Mouse (Mus musculus) gastrocnemius, adult 2 months (tissue): ENCODE measurements around the gene Gm9844. TPM values are rescaled to one million over a fixed set of nuclear protein-coding genes. Genes with fewer than 3 reads are reported as not detected.
"Not testable (repeated sequence)": the region's sequence is repeated elsewhere in the genome, so short reads cannot be mapped to it uniquely, and the experiment has no call there.

Experiments
- DNase-seq: peaks from one replicate; pipeline ENCODE4 v3.0.0; 2022
- H3K27ac ChIP-seq: fragments of 200-600 bp; 2 replicates; pipeline ENCODE4 v1.8.1; 2022; ENCODE audit warnings: mild to moderate bottlenecking
- H3K4me3 ChIP-seq: fragments of 200-600 bp; 2 replicates; pipeline ENCODE4 v1.8.1; 2022; ENCODE audit warnings: mild to moderate bottlenecking, moderate library complexity
- CTCF ChIP-seq: fragments of 200-600 bp; IDR thresholded peaks from 2 replicates; pipeline ENCODE4 v1.8.1; 2022; ENCODE audit warnings: antibody characterized with exemption, mild to moderate bottlenecking, moderate library complexity
- intact Hi-C: fragments of 180-260 bp; cut with DNase I; formaldehyde crosslinking; loops from one replicate; pipeline ENCODE4 v1.15.1; 2025
- total RNA-seq, 2 experiments: library from RNA; stranded (reverse); gene quantifications; 2 replicates each; pipeline ENCODE4 v1.2.3; 2021

Gene Gm9844
- total RNA-seq, 2 experiments from 2014 or later: not detected

- no peak for DNase-seq
Observed at GRCm38 (mm10) chr7:24891241-24892124, 29.5 kb downstream of the Gm9844 start.

DNA sequence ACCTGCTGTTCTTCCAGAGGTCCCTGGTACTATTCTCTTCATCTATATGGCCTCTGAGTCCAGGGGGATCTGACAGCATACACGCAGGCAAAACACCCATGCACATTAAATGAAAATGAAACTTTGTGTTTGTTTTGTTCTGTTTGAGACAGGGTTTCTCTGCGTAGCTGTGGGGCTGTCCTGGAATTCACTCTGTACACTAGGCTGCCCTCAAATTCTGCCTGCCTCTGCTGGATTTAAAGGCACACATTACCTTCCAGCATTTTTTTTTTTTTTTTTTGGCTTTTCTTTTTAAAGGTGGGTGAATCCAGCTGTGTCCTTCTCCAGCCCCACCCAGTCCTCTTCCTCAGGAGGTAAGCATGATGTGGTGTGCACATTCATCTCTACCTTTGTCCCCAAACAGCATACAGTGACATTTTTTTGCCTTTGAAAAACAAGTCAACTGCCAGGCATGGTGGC is 30.1 kb downstream of the Gm9844 start:
- no peak for DNase-seq
- no peak for TF ChIP-seq CTCF
- Histone ChIP-seq H3K4me3 (no peak overlapping the region), H3K27ac (no peak overlapping the region)
- intact Hi-C loops: no loop called here

More at GRCm38 (mm10) chr7:24891241-24892124, 29.5 kb downstream of the Gm9844 start:
- intact Hi-C loops: loop anchor here (2.0 kb wide), 1 partner anchor 13 kb away; no protein-coding TSS in a partner anchor
- no peak overlapping the region for H3K27ac ChIP-seq
- TF ChIP-seq CTCF: no peak
- H3K4me3 ChIP-seq: no peak overlapping the region

DNA sequence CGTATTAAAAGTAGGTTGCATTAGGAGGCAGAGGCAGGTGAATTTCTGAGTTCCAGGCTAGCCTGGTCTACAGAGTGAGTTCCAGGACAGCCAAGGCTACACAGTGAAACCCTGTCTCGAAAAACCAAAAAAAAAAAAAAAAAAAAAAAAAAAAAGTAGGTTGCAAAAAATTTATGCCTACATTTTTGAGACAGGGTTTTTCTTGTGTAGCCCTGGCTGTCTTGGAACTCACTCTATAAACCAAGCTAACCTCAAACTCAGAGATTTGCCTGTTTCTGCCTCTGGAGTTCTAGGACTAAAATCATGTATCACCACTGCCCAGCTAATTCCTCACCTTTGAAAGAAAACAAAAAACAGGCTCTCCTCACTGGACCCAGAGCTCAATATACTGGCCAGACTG is 33.7 kb downstream of the Gm9844 start:
- DNase-seq, H3K27ac ChIP-seq, H3K4me3 ChIP-seq, intact Hi-C loops: not testable (repeated sequence)

GRCm38 (mm10) chr7:24896269-24896668 is 34.3 kb downstream of the Gm9844 start:
- intact Hi-C loops: no loop called here
- no peak overlapping the region for H3K27ac ChIP-seq
- TF ChIP-seq CTCF: no peak
- H3K4me3 ChIP-seq: no peak overlapping the region
- DNase-seq: no peak

GRCm38 (mm10) chr7:24897224-24897623 is 35.2 kb downstream of the Gm9844 start, which contains the start of gene Cd79a:
Cd79a (plus strand) TSS chr7:24897381.
- TF ChIP-seq CTCF: no peak
- no peak for DNase-seq
- Histone ChIP-seq H3K4me3 (no peak within 1 kb of the TSS), H3K27ac (no peak within 1 kb of the TSS)
- intact Hi-C loops: no loop called here

DNA sequence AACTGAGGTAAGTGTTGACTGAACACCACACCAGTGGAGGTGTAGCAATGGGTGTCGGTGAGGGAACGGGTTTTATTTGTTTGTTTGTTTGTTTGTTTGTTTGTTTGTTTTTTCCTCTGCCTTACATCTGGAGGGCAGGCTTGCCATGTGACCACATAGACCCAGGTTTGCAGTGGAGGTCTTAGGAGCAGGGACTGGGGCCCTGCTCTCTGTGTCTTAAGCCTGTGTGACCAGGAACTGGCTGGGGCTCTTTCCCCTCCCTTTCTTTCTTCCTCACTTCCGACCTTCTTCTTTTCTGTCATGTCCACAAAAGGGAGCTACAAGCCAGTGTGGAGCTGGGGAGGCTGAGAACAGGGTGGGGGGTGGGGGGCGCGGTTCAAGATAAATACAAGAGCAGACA is 35.9 kb downstream of the Gm9844 start:
- DNase-seq: no peak
- H3K4me3 ChIP-seq: no peak overlapping the region
- H3K27ac ChIP-seq: no peak overlapping the region
- no peak for TF ChIP-seq CTCF
- intact Hi-C loops: no loop called here

- TF ChIP-seq CTCF: no peak
- intact Hi-C loops: loop anchor here (5.0 kb wide), 1 partner anchor 176 kb away; no protein-coding TSS in a partner anchor
- DNase-seq: no peak
- Histone ChIP-seq H3K4me3 (no peak overlapping the region), H3K27ac (no peak overlapping the region)
Observed at GRCm38 (mm10) chr7:24901114-24901513, 39.1 kb downstream of the Gm9844 start.

DNA sequence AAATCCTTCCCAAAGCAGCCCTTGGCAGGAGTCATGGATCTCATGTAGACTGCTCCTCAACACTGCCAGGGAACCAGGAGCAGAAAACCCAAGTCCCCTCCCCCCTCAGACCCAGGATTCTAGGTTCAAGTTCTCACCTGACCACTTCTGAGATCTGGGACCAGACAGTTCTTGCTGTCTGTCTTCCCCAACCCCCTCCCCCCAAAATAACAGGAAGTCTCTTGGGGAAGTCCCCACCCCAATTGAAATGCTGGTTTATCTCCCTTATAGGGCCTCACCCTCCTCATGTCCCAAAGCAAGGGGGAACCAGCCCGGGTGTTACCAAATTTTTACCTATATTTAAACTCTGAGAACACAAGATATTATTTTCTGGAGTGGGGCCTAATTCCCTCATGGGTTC is 39.8 kb downstream of the Gm9844 start:
- DNase-seq: no peak
- peak overlapping the region; percentile 93 for H3K4me3 ChIP-seq
- no peak for TF ChIP-seq CTCF
- intact Hi-C loops: loop anchor here (5.0 kb wide), 1 partner anchor 175 kb away; no protein-coding TSS in a partner anchor
- peak overlapping the region; percentile 92; the same call in 1 of the 2 replicates for H3K27ac ChIP-seq

DNA sequence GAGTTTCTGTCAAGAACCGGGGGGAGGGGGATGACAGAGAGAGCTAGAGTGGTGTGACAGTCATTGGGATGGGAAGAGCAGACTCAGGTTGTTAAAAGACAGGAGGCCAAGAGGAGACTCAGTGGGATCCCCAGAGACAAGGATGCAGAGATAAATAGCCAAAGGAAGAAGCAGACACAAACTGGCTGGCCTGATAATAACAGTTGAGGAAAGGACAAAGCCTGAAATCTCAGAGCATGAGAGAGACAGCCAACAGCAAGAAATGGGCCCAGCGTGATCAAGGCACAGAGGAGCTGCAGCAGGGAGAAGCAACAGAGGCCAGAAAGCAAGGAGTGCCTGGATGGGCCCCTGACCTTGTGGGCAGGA is 40.2 kb downstream of the Gm9844 start:
- Histone ChIP-seq H3K4me3 (peak overlapping the region; percentile 93), H3K27ac (peak overlapping the region; percentile 92)
- intact Hi-C loops: loop anchor here (5.0 kb wide), 1 partner anchor 175 kb away; no protein-coding TSS in a partner anchor
- TF ChIP-seq CTCF: no peak
- DNase-seq: no peak

GRCm38 (mm10) chr7:24902630-24903443 is 40.8 kb downstream of the Gm9844 start, which contains the start of gene Arhgef1:
Arhgef1 (plus strand) TSS chr7:24902912.
- Histone ChIP-seq H3K27ac (peak within 1 kb of the TSS; percentile 92), H3K4me3 (peak within 1 kb of the TSS; percentile 93)
- intact Hi-C loops: loop anchor here (5.0 kb wide), 1 partner anchor 174 kb away; no protein-coding TSS in a partner anchor
- DNase-seq: peak; percentile 84
- TF ChIP-seq CTCF: no peak

DNA sequence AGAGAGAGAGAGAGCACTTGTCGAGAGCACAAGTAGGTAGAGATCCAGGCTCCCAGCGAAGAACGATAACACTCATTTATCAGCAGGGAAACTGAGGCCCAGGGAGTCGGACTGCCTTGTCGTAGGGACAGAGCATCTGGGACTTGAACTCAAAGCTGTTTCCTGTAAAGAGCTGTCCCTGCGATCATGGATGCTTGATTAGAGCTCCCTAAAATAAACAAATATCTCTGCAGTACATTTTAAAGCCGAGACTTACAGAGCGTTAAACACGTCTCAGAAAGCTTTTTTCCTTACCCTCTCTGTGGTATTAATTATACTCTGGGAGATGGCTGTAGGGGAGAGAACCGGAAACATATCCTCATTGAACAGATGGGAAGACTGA is 41.4 kb downstream of the Gm9844 start:
- peak overlapping the region; percentile 93 for H3K4me3 ChIP-seq
- TF ChIP-seq CTCF: no peak
- intact Hi-C loops: loop anchor here (5.0 kb wide), 1 partner anchor 174 kb away; no protein-coding TSS in a partner anchor
- no peak for DNase-seq
- peak overlapping the region; percentile 92 for H3K27ac ChIP-seq

DNA sequence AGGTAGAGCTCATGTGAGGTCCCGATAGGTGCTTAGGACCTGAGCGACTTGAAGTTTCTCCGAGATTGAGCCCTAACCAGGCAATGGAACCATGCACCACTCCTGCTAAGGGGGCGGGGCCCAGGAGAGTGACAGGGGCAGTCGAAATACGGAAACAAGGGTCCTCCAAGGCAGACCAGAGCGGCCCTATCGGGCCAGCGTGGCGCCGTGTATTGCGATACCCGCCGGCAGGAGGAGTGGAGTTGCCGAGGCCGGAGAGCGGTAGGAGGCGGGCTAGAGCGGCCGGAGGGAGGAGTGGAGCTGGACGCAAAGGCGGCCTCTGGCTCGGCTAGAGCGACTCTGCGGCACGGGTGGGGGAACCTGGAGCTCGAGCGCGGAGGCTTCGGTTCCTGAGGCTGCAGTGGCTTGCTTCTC is 42.1 kb downstream of the Gm9844 start:
- peak; percentile 64 for TF ChIP-seq CTCF
- Histone ChIP-seq H3K4me3 (peak overlapping the region; percentile 93), H3K27ac (peak overlapping the region; percentile 92)
- DNase-seq: peak; percentile 98
- intact Hi-C loops: loop anchor here (2.0 to 5.0 kb wide), 2 partner anchors 13 to 173 kb away; no protein-coding TSS in a partner anchor
